Mouse (Mus musculus): ENCODE results near the gene Insig2. TPM values are rescaled to one million over a fixed set of nuclear protein-coding genes. Genes with fewer than 3 reads are reported as not detected.

Gene Insig2
- total and polyA plus RNA-seq, 3 experiments = 16.1 to 16.9 TPM; not detected in 1

- no peaks in the 10 kb centered on the region for H3K36me3 ChIP-seq (ENCODE audit: control insufficient read depth in 1 of 2, insufficient read depth in 2 of 2, low read length in 2 of 2)
- H3K27me3 ChIP-seq (ENCODE audit: control insufficient read depth in 1 of 2, insufficient read depth in 2 of 2, low read length in 2 of 2) = no peaks in the 10 kb centered on the region
- no peak for DNase-seq (ENCODE audit: low read depth, low spot score)
- H3K4me3 ChIP-seq (ENCODE audit: control insufficient read depth in 1 of 2, insufficient read depth in 1 of 2, low read depth in 2 of 2, low read length in 2 of 2) = no peak overlapping the region
- H3K9ac ChIP-seq (ENCODE audit: control insufficient read depth, low read depth, low read length, poor library complexity, severe bottlenecking) = no peak overlapping the region
- no peak overlapping the region for H3K27ac ChIP-seq (ENCODE audit: control insufficient read depth, low read depth, low read length)
- no peaks in the 10 kb centered on the region for H3K4me1 ChIP-seq (ENCODE audit: control insufficient read depth in 1 of 2, insufficient read depth in 2 of 2, low read length in 2 of 2)
- no peaks in the 10 kb centered on the region for H3K9me3 ChIP-seq (replicated peaks; ENCODE audit: insufficient read depth, low read length)
- H3K79me2 ChIP-seq (ENCODE audit: control insufficient read depth, insufficient read depth, low read length, poor library complexity) = no peaks in the 10 kb centered on the region
- TF ChIP-seq MAZ (IDR thresholded peaks at IDR 0.05; ENCODE audit: low read depth, low read length) = no peak
- no peak for TF ChIP-seq UBTF (IDR thresholded peaks at IDR 0.05; ENCODE audit: borderline replicate concordance, insufficient read depth, low read depth, low read length)
- no peak for TF ChIP-seq MAFK (IDR thresholded peaks at IDR 0.05; ENCODE audit: borderline replicate concordance, low read depth, low read length)
- TF ChIP-seq ZKSCAN1 (IDR thresholded peaks at IDR 0.05; ENCODE audit: low read depth, low read length) = no peak
- TF ChIP-seq JUND (IDR thresholded peaks at IDR 0.05; ENCODE audit: low read depth, low read length) = no peak
- TF ChIP-seq POLR2AphosphoS5 (IDR thresholded peaks at IDR 0.05; ENCODE audit: borderline replicate concordance, low read depth, low read length) = no peak
- TF ChIP-seq TBP (IDR thresholded peaks at IDR 0.05; ENCODE audit: low read depth, low read length) = no peak
- no peak for TF ChIP-seq ZMIZ1 (IDR thresholded peaks at IDR 0.05; ENCODE audit: low read depth, low read length)
- TF ChIP-seq ELF1 (IDR thresholded peaks at IDR 0.05; ENCODE audit: low read depth, low read length) = no peak
- TF ChIP-seq HCFC1 (IDR thresholded peaks at IDR 0.05; ENCODE audit: low read depth, low read length) = no peak
- TF ChIP-seq POLR2A (IDR thresholded peaks at IDR 0.05; ENCODE audit: control insufficient read depth in 1 of 2, insufficient read depth in 1 of 2, low read depth in 1 of 2, low read length in 2 of 2, poor library complexity in 1 of 2) = no peak
Observed at GRCm38 (mm10) chr1:121343966-121344365, 11.6 kb upstream of the Insig2 start.

- no peak overlapping the region for H3K4me3 ChIP-seq (ENCODE audit: control insufficient read depth in 1 of 2, insufficient read depth in 1 of 2, low read depth in 2 of 2, low read length in 2 of 2)
- H3K27me3 ChIP-seq (ENCODE audit: control insufficient read depth in 1 of 2, insufficient read depth in 2 of 2, low read length in 2 of 2) = no peaks in the 10 kb centered on the region
- H3K4me1 ChIP-seq (ENCODE audit: control insufficient read depth in 1 of 2, insufficient read depth in 2 of 2, low read length in 2 of 2) = no peaks in the 10 kb centered on the region
- no peak for DNase-seq (ENCODE audit: low read depth, low spot score)
- no peaks in the 10 kb centered on the region for H3K79me2 ChIP-seq (ENCODE audit: control insufficient read depth, insufficient read depth, low read length, poor library complexity)
- no peak overlapping the region for H3K9ac ChIP-seq (ENCODE audit: control insufficient read depth, low read depth, low read length, poor library complexity, severe bottlenecking)
- no peaks in the 10 kb centered on the region for H3K36me3 ChIP-seq (ENCODE audit: control insufficient read depth in 1 of 2, insufficient read depth in 2 of 2, low read length in 2 of 2)
- no peak for TF ChIP-seq TBP (IDR thresholded peaks at IDR 0.05; ENCODE audit: low read depth, low read length)
- no peak for TF ChIP-seq GABPA (IDR thresholded peaks at IDR 0.05; ENCODE audit: low read depth, low read length)
- TF ChIP-seq MYB (IDR thresholded peaks at IDR 0.05; ENCODE audit: low read depth, low read length) = no peak
- TF ChIP-seq BHLHE40 (IDR thresholded peaks at IDR 0.05; ENCODE audit: borderline replicate concordance, low read depth, low read length) = no peak
- TF ChIP-seq POLR2AphosphoS2 (IDR thresholded peaks at IDR 0.05; ENCODE audit: low read length) = no peak
- no peak overlapping the region for H3K27ac ChIP-seq (ENCODE audit: control insufficient read depth, low read depth, low read length)
- H3K9me3 ChIP-seq (replicated peaks; ENCODE audit: insufficient read depth, low read length) = no peaks in the 10 kb centered on the region
Observed at GRCm38 (mm10) chr1:121335789-121336188, 3.4 kb upstream of the Insig2 start.

Measured in MEL (cell line).